ENCODE assay signal across 30 mouse cellular contexts in the genomic region with DNA sequence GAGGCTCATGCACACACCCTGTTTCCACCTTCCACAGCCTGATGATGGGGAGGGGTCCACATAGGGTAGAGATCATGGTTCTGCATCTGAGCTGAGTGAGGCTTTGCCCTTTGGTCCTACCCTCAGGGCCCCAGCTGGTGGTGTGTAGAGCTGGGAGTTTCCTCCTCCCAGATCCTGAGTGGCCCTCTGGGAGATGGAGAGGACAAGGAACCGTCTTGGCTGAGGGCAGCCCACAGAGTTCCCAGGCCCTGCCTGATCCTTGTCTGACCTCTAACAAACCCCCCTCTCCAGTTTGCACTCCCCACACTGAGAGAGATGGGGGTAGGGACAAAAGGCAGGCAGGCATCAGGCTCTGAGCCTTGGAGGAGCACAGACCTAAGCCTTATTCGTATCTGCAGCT. TPM values are rescaled to one million over a fixed set of nuclear protein-coding genes. Genes with fewer than 3 reads are reported as not detected.
DNase-seq lines count a peak whose midpoint lies in the region; ATAC-seq and TF ChIP-seq lines count a peak whose summit lies in the region.
"Had no signal": no experiment of that assay in that cellular context is flagged by ENCODE, and none has a peak within 500 bp of the region (broad histone marks: within the 10 kb centered on the region; RNA-seq: fewer than 3 reads in every experiment).

No protein-coding gene starts in this region.

- no peak for TF ChIP-seq CTCF in heart, adult 2 months (IDR thresholded peaks at IDR 0.05)
- no peak for TF ChIP-seq CTCF in lung, embryonic 14.5 days (IDR thresholded peaks at IDR 0.05; ENCODE audit: low read depth)

- 0 out of 2 replicates have a peak, but pooled peaks have one; percentile 18 for TF ChIP-seq POLR2A in heart, adult 2 months (IDR thresholded peaks at IDR 0.05; ENCODE audit: insufficient read depth, low read depth, low read length)

- DNase-seq in heart, adult 2 months = peak; percentile 37 to 53
- DNase-seq in heart, postnatal 25 days (ENCODE audit: low spot score) = no peak
- DNase-seq in lung, embryonic 14.5 days = no peak
- DNase-seq in lung, adult 18-20 months = no peak
- DNase-seq in adipocyte (ENCODE audit: low spot score) = peak; percentile 69
- no peak for DNase-seq in spleen, postnatal 4 days (ENCODE audit: low spot score in 2 of 2)
- DNase-seq: adrenal gland, adult 8-10 months; B cell, adult 2 months; cerebellum, adult 2 months; cerebellum, postnatal 25 days; layer of hippocampus, adult 9-11 months; left cerebral cortex, postnatal 4 days; right cerebral cortex, adult 18-20 months; right cerebral cortex, postnatal 4 days had no signal

- no peaks in the 10 kb centered on the region for H3K36me3 ChIP-seq in heart, adult 2 months (ENCODE audit: control insufficient read depth, insufficient read depth, low read length)
- H3K36me3 ChIP-seq in lung, embryonic 14.5 days (ENCODE audit: insufficient read depth) = no peaks in the 10 kb centered on the region
- no peaks in the 10 kb centered on the region for H3K36me3 ChIP-seq in intestine, embryonic 15.5 days
- H3K36me3 ChIP-seq: embryonic facial prominence, embryonic 12.5 days; hindbrain, embryonic 13.5 days; limb, embryonic 15.5 days; midbrain, embryonic 12.5 days; neural tube, embryonic 15.5 days had no signal

- H3K4me3 ChIP-seq in heart, adult 2 months = no peak overlapping the region
- no peak overlapping the region for H3K4me3 ChIP-seq in lung, embryonic 14.5 days (ENCODE audit: low read depth, low read length)
- no peak overlapping the region for H3K4me3 ChIP-seq in intestine, embryonic 15.5 days (replicated peaks)
- H3K4me3 ChIP-seq: embryonic facial prominence, embryonic 12.5 days; hindbrain, embryonic 13.5 days; left cerebral cortex, adult 2 months; limb, embryonic 15.5 days; midbrain, embryonic 12.5 days; neural tube, embryonic 15.5 days had no signal

- WGBS in heart, adult 2 months = 58% methylated on average over 2 of the region's 2 CpGs
- 49% methylated on average over 2 of the region's 2 CpGs for WGBS in lung, embryonic 14.5 days
- WGBS in intestine, embryonic 15.5 days = 54% methylated on average over 2 of the region's 2 CpGs

- H3K27me3 ChIP-seq in heart, adult 2 months (ENCODE audit: control insufficient read depth, insufficient read depth, low read length) = peaks cover 3% of the 10 kb centered on the region; the same call in 1 of the 2 replicates
- peaks cover 24% of the 10 kb centered on the region for H3K27me3 ChIP-seq in lung, embryonic 14.5 days (ENCODE audit: insufficient read depth, low read length)
- peaks cover 64% of the 10 kb centered on the region for H3K27me3 ChIP-seq in intestine, embryonic 15.5 days (replicated peaks)

- H3K9ac ChIP-seq in heart, adult 2 months (ENCODE audit: low read depth, low read length) = no peak overlapping the region
- H3K9ac ChIP-seq in lung, embryonic 14.5 days = no peak overlapping the region
- H3K9ac ChIP-seq in intestine, embryonic 15.5 days = no peak overlapping the region
- H3K9ac ChIP-seq: embryonic facial prominence, embryonic 12.5 days; hindbrain, embryonic 13.5 days; limb, embryonic 15.5 days; liver, embryonic 14.5 days; midbrain, embryonic 12.5 days; neural tube, embryonic 15.5 days had no signal

- no peaks in the 10 kb centered on the region for H3K9me3 ChIP-seq in lung, embryonic 14.5 days (ENCODE audit: low read depth, low read length)
- H3K9me3 ChIP-seq in intestine, embryonic 15.5 days = no peaks in the 10 kb centered on the region
- H3K9me3 ChIP-seq: embryonic facial prominence, embryonic 12.5 days; hindbrain, embryonic 13.5 days; limb, embryonic 15.5 days; midbrain, embryonic 12.5 days; neural tube, embryonic 15.5 days had no signal

- no peak overlapping the region for H3K4me2 ChIP-seq in lung, embryonic 14.5 days
- H3K4me2 ChIP-seq in intestine, embryonic 15.5 days (replicated peaks) = no peak overlapping the region
- H3K4me2 ChIP-seq: embryonic facial prominence, embryonic 12.5 days; hindbrain, embryonic 13.5 days; limb, embryonic 15.5 days; midbrain, embryonic 12.5 days; neural tube, embryonic 15.5 days had no signal

- H3K27ac ChIP-seq in heart, adult 2 months = peak overlapping the region; percentile 56
- 0 out of 2 replicates have a peak overlapping the region, but pooled peaks have one; percentile 16 for H3K27ac ChIP-seq in lung, embryonic 14.5 days (ENCODE audit: low read depth)
- H3K27ac ChIP-seq in intestine, embryonic 15.5 days = no peak overlapping the region
- H3K27ac ChIP-seq: embryonic facial prominence, embryonic 12.5 days; hindbrain, embryonic 13.5 days; kidney, postnatal 0 days; left cerebral cortex, adult 2 months; limb, embryonic 15.5 days; liver, embryonic 14.5 days; midbrain, embryonic 12.5 days; neural tube, embryonic 15.5 days had no signal

- peaks cover 11% of the 10 kb centered on the region for H3K4me1 ChIP-seq in heart, adult 2 months (ENCODE audit: control insufficient read depth, insufficient read depth, low read length)
- peaks cover 16% of the 10 kb centered on the region; the same call in 1 of the 2 replicates for H3K4me1 ChIP-seq in lung, embryonic 14.5 days (ENCODE audit: insufficient read depth)
- H3K4me1 ChIP-seq in intestine, embryonic 15.5 days (replicated peaks) = peaks cover 23% of the 10 kb centered on the region

- intact Hi-C loops in heart, adult 2 months (cut with DNase I) = no loop called here
- intact Hi-C loops in heart, postnatal 25 days (cut with DNase I) = no loop called here

- ATAC-seq in lung, embryonic 14.5 days (ENCODE audit: insufficient read depth) = no peak
- ATAC-seq in intestine, embryonic 15.5 days = peak; percentile 37; the same call in 1 of the 2 replicates
- ATAC-seq in cerebellum, adult (ENCODE audit: insufficient number of reproducible peaks, low FRiP score, low TSS enrichment) = no peak
- ATAC-seq: inflammation-experienced regulatory T-cells, adult 6 months had no signal

- 0 out of 2 replicates have a peak, but pooled peaks have one; percentile 37 for TF ChIP-seq EP300 in heart, adult 2 months (IDR thresholded peaks at IDR 0.05; ENCODE audit: insufficient read depth, low read depth, low read length)

- no peaks in the 10 kb centered on the region for H3K79me2 ChIP-seq in heart, adult 2 months (replicated peaks; ENCODE audit: control insufficient read depth, insufficient read depth, low read length)

RNA-seq across cellular contexts. Expression of gene Kbtbd13, which starts 2.9 kb away (rescaled TPM):
- 1 to 10 TPM; 2.1 to 2.6 TPM for total RNA-seq in heart, adult 2 months (2021)
- polyA plus RNA-seq in heart, adult 2 months (2012; rRNA removed) = 2.4 and 4.0 TPM in 2 replicates
- total RNA-seq in heart, postnatal 25 days (2021) = 1 to 10 TPM; 2.6 to 3.1 TPM
- polyA plus RNA-seq in lung, embryonic 14.5 days (2014; fragmentation: Nextera tagmentation; extraction: Ambion mirVana) = 4.2 and 4.5 TPM in 2 replicates
- 2.5 and 2.6 TPM in 2 replicates for polyA plus RNA-seq in intestine, embryonic 15.5 days (2015; fragmentation: Nextera tagmentation; extraction: Ambion mirVana)
- total RNA-seq: MEL had no signal
- polyA plus RNA-seq: inflammation-experienced regulatory T-cells, adult 6 months had no signal

RNA-seq across cellular contexts. Expression of gene Rasl12, which starts 3.9 kb away (rescaled TPM):
- 1 to 10 TPM; 7.2 to 8.3 TPM for total RNA-seq in heart, adult 2 months (2021)
- 19.8 and 20.5 TPM in 2 replicates for polyA plus RNA-seq in heart, adult 2 months (2012; rRNA removed)
- 1 to 10 TPM; 6.4 to 8.8 TPM for total RNA-seq in heart, postnatal 25 days (2021)
- polyA plus RNA-seq in lung, embryonic 14.5 days (2014; fragmentation: Nextera tagmentation; extraction: Ambion mirVana) = 48.8 TPM in 2 replicates
- 4.2 and 4.7 TPM in 2 replicates for polyA plus RNA-seq in intestine, embryonic 15.5 days (2015; fragmentation: Nextera tagmentation; extraction: Ambion mirVana)

RNA-seq across cellular contexts. Expression of gene Slc51b, which starts 28.4 kb away (rescaled TPM):
- total RNA-seq in heart, adult 2 months (2021) = not detected
- polyA plus RNA-seq in heart, adult 2 months (2012; rRNA removed) = not detected in 2 replicates
- not detected for total RNA-seq in heart, postnatal 25 days (2021)
- polyA plus RNA-seq in lung, embryonic 14.5 days (2014; fragmentation: Nextera tagmentation; extraction: Ambion mirVana) = not detected in 2 replicates
- 7.4 and 8.7 TPM in 2 replicates for polyA plus RNA-seq in intestine, embryonic 15.5 days (2015; fragmentation: Nextera tagmentation; extraction: Ambion mirVana)
- total RNA-seq: adrenal gland, adult 8-10 months; heart, adult 8-10 months; heart, postnatal 14 days; left cerebral cortex, adult 2 months; left cerebral cortex, postnatal 4 days; MEL had no signal
- polyA plus RNA-seq: cerebellum, adult 2 months; embryonic facial prominence, embryonic 12.5 days; forebrain, embryonic 11.5 days; hindbrain, embryonic 13.5 days; inflammation-experienced regulatory T-cells, adult 6 months; limb, embryonic 15.5 days; midbrain, embryonic 12.5 days; neural tube, embryonic 15.5 days; urinary bladder, adult 2 months had no signal

RNA-seq across cellular contexts. Expression of gene Ubap1l, which starts 33.5 kb away (rescaled TPM):
- under 1 TPM in 1 of 2 experiments, not detected in 1; 0.18 TPM for total RNA-seq in heart, adult 2 months (2021)
- polyA plus RNA-seq in heart, adult 2 months (2012; rRNA removed) = 0.15 and 0.18 TPM in 2 replicates
- under 1 TPM; 0.20 to 0.39 TPM for total RNA-seq in heart, postnatal 25 days (2021)
- polyA plus RNA-seq in lung, embryonic 14.5 days (2014; fragmentation: Nextera tagmentation; extraction: Ambion mirVana) = 0.24 and 0.61 TPM in 2 replicates
- polyA plus RNA-seq in intestine, embryonic 15.5 days (2015; fragmentation: Nextera tagmentation; extraction: Ambion mirVana) = 0.21 and 0.40 TPM in 2 replicates
- total RNA-seq: MEL had no signal

RNA-seq across cellular contexts. Expression of gene Mtfmt, which starts 41.2 kb away (rescaled TPM):
- 1 to 10 TPM; 5.8 to 6.2 TPM for total RNA-seq in heart, adult 2 months (2021)
- 5.3 and 9.3 TPM in 2 replicates for polyA plus RNA-seq in heart, adult 2 months (2012; rRNA removed)
- total RNA-seq in heart, postnatal 25 days (2021) = 1 to 10 TPM; 5.7 to 6.4 TPM
- polyA plus RNA-seq in lung, embryonic 14.5 days (2014; fragmentation: Nextera tagmentation; extraction: Ambion mirVana) = 19.4 and 21.2 TPM in 2 replicates
- polyA plus RNA-seq in intestine, embryonic 15.5 days (2015; fragmentation: Nextera tagmentation; extraction: Ambion mirVana) = 18.6 and 22.1 TPM in 2 replicates

Comparison
In these comparisons a context has a peak if more than half of its experiments do, and no peak if none do; other contexts are left out.
1. DNase-seq: peak in heart, adult 2 months (2 of 2) and adipocyte (single experiment); none in heart, postnatal 25 days (single experiment), lung, embryonic 14.5 days (single experiment), lung, adult 18-20 months (0 of 2) and spleen, postnatal 4 days (0 of 2).